Mouse (Mus musculus) heart, postnatal 0 days (tissue): ENCODE measurements around the gene Zcchc24. TPM values are rescaled to one million over a fixed set of nuclear protein-coding genes. Genes with fewer than 3 reads are reported as not detected.
A peak's percentile ranks its signal among the peaks of the same experiment; 100 is the strongest.

Experiments used
- ATAC-seq: fragments of 200-750 bp; cut with Nextera tagmentation; 2 replicates; pipeline ENCODE4 v1.8.0; 2017; ENCODE audit warnings: low read depth, moderate number of reproducible peaks, moderate library complexity; ENCODE audit not compliant: insufficient read depth
- DNase-seq: peaks from one replicate; pipeline ENCODE4 v3.0.0-alpha.2; 2016; ENCODE audit warnings: low spot score
- H3K27ac ChIP-seq: fragments of 300-500 bp; sonication (generic); 2 replicates; pipeline ENCODE4 v1.5.1; 2014; ENCODE audit warnings: low read depth, mild to moderate bottlenecking
- H3K27me3 ChIP-seq: fragments of 300-500 bp; sonication (generic); 2 replicates; pipeline ENCODE4 v1.6.1; 2014; ENCODE audit warnings: low read length, mixed read lengths; ENCODE audit not compliant: control insufficient read depth, insufficient read depth
- H3K36me3 ChIP-seq: fragments of 300-500 bp; sonication (generic); replicated peaks from 2 replicates; pipeline ENCODE4 v1.6.1; 2014; ENCODE audit warnings: low read length, mixed read lengths; ENCODE audit not compliant: control insufficient read depth, insufficient read depth
- H3K4me1 ChIP-seq: fragments of 300-500 bp; sonication (generic); 2 replicates; pipeline ENCODE4 v1.6.1; 2014; ENCODE audit warnings: antibody characterized with exemption; ENCODE audit not compliant: control insufficient read depth, insufficient read depth
- H3K4me2 ChIP-seq: fragments of 300-500 bp; sonication (generic); 2 replicates; pipeline ENCODE4 v1.6.1; 2014; ENCODE audit warnings: low read depth, mild to moderate bottlenecking, low read length, moderate library complexity
- H3K4me3 ChIP-seq: fragments of 300-500 bp; sonication (generic); 2 replicates; pipeline ENCODE4 v1.5.1; 2014; ENCODE audit warnings: low read depth, low read length
- H3K9ac ChIP-seq: fragments of 300-500 bp; sonication (generic); replicated peaks from 2 replicates; pipeline ENCODE4 v1.6.1; 2014; ENCODE audit warnings: low read depth, low read length, mixed read lengths
- H3K9me3 ChIP-seq: fragments of 300-500 bp; sonication (generic); replicated peaks from 2 replicates; pipeline ENCODE4 v1.6.1; 2016; ENCODE audit warnings: low read length; ENCODE audit not compliant: control insufficient read depth
- CTCF ChIP-seq: IDR thresholded peaks from 2 replicates; pipeline ENCODE4 v1.5.1; 2016; ENCODE audit warnings: antibody characterized with exemption, control low read depth, low read depth
- EP300 ChIP-seq: IDR thresholded peaks from 2 replicates; pipeline ENCODE4 v1.6.1; 2016; ENCODE audit warnings: antibody characterized with exemption, low read depth
- WGBS: fragments of 180-500 bp; shearing (Covaris S2); extraction: QIAGEN DNeasy Blood & Tissue Kit; methylation state at CpG from one replicate; pipeline ENCODE4 v1.1.7; 2014; 5-methylcytosine and 5-hydroxymethylcytosine counted together
- polyA plus RNA-seq: library from polyadenylated mRNA; unstranded; fragments of >200 nt; fragmentation: Nextera tagmentation; extraction: Ambion mirVana; gene quantifications from 2 replicates; pipeline ENCODE4 v1.2.1, GENCODE M21; 2015
- total RNA-seq: library from RNA; depleted of rRNA; stranded (reverse); fragments of >200 nt; gene quantifications from 2 replicates; pipeline ENCODE4 v1.2.3, GENCODE M21; 2014; ENCODE audit warnings: low replicate concordance

Gene Zcchc24
- total and polyA plus RNA-seq, 2 experiments from 2014 or later = 18.5 to 40.3 TPM

GRCm38 (mm10) chr14:25720962-25721707 lies 47.7 kb downstream of the Zcchc24 start:
- no peak overlapping the region for H3K4me2 ChIP-seq
- WGBS = 82% methylated on average over 5 of the region's 5 CpGs
- no peak overlapping the region for H3K9ac ChIP-seq
- H3K9me3 ChIP-seq = no peaks in the 10 kb centered on the region
- ATAC-seq = no peak
- peak overlapping the region; percentile 46; the same call in 1 of the 2 replicates for H3K27ac ChIP-seq
- no peak overlapping the region for H3K4me3 ChIP-seq
- peaks cover 18% of the 10 kb centered on the region for H3K4me1 ChIP-seq
- H3K36me3 ChIP-seq = peaks cover 21% of the 10 kb centered on the region
- no peaks in the 10 kb centered on the region for H3K27me3 ChIP-seq
- TF ChIP-seq CTCF (no peak), EP300 (no peak)
- no peak for DNase-seq

- H3K4me3 ChIP-seq = no peak overlapping the region
- H3K27me3 ChIP-seq = no peaks in the 10 kb centered on the region
- WGBS = 81% methylated on average over 9 of the region's 9 CpGs
- peaks cover 38% of the 10 kb centered on the region for H3K36me3 ChIP-seq
- H3K4me2 ChIP-seq = no peak overlapping the region
- TF ChIP-seq EP300 (no peak), CTCF (no peak)
- no peak for DNase-seq
- no peak overlapping the region for H3K9ac ChIP-seq
- peak overlapping the region; percentile 54; the same call in 1 of the 2 replicates for H3K27ac ChIP-seq
- H3K4me1 ChIP-seq = peaks cover 1% of the 10 kb centered on the region; the same call in 1 of the 2 replicates
- no peak for ATAC-seq
- no peaks in the 10 kb centered on the region for H3K9me3 ChIP-seq
These were observed 49.5 kb downstream of the Zcchc24 start for GRCm38 (mm10) chr14:25719371-25719770.

- Histone ChIP-seq H3K4me2 (no peak overlapping the region), H3K27ac (peak overlapping the region; percentile 54), H3K4me1 (no peaks in the 10 kb centered on the region; the same call in 1 of the 2 replicates), H3K36me3 (peaks cover 47% of the 10 kb centered on the region), H3K4me3 (no peak overlapping the region), H3K9ac (0 out of 2 replicates have a peak overlapping the region, but pooled peaks have one; percentile 17), H3K27me3 (no peaks in the 10 kb centered on the region), H3K9me3 (no peaks in the 10 kb centered on the region)
- DNase-seq (no peak), ATAC-seq (peak; percentile 61)
- WGBS = 4% methylated on average over 2 of the region's 2 CpGs
- TF ChIP-seq EP300 (0 out of 2 replicates have a peak, but pooled peaks have one; percentile 50), CTCF (no peak)
These were observed 50.4 kb downstream of the Zcchc24 start for GRCm38 (mm10) chr14:25718471-25718870.

GRCm38 (mm10) chr14:25717718-25718117 lies 51.1 kb downstream of the Zcchc24 start:
- Histone ChIP-seq H3K27ac (peak overlapping the region; percentile 54; the same call in 1 of the 2 replicates), H3K9me3 (no peaks in the 10 kb centered on the region), H3K4me2 (no peak overlapping the region), H3K4me3 (no peak overlapping the region), H3K9ac (no peak overlapping the region), H3K4me1 (no peaks in the 10 kb centered on the region; the same call in 1 of the 2 replicates), H3K27me3 (no peaks in the 10 kb centered on the region), H3K36me3 (peaks cover 50% of the 10 kb centered on the region)
- 80% methylated on average over 8 of the region's 8 CpGs for WGBS
- no peak for TF ChIP-seq EP300
- TF ChIP-seq CTCF = no peak
- DNase-seq (no peak), ATAC-seq (no peak)

- DNase-seq (no peak), ATAC-seq (no peak)
- peaks cover 7% of the 10 kb centered on the region for H3K4me1 ChIP-seq
- no peak overlapping the region for H3K4me2 ChIP-seq
- H3K27ac ChIP-seq = no peak overlapping the region
- no peak overlapping the region for H3K9ac ChIP-seq
- peaks cover 47% of the 10 kb centered on the region for H3K36me3 ChIP-seq
- no peaks in the 10 kb centered on the region for H3K9me3 ChIP-seq
- H3K27me3 ChIP-seq = no peaks in the 10 kb centered on the region
- no peak for TF ChIP-seq EP300
- no peak for TF ChIP-seq CTCF
- no peak overlapping the region for H3K4me3 ChIP-seq
- 92% methylated on average over 1 of the region's 1 CpGs for WGBS
These were observed 52.3 kb downstream of the Zcchc24 start for GRCm38 (mm10) chr14:25716528-25716927.

- Histone ChIP-seq H3K4me3 (no peak overlapping the region), H3K4me2 (no peak overlapping the region), H3K36me3 (peaks cover 33% of the 10 kb centered on the region), H3K9ac (no peak overlapping the region), H3K27ac (no peak overlapping the region), H3K9me3 (no peaks in the 10 kb centered on the region), H3K27me3 (no peaks in the 10 kb centered on the region), H3K4me1 (peaks cover 37% of the 10 kb centered on the region)
- TF ChIP-seq CTCF = peak; percentile 63
- no peak for TF ChIP-seq EP300
- ATAC-seq = no peak
- no peak for DNase-seq
- WGBS = 33% methylated on average over 4 of the region's 4 CpGs
These were observed 55.4 kb downstream of the Zcchc24 start for GRCm38 (mm10) chr14:25713443-25713842.
